Mouse (Mus musculus) midbrain, postnatal 0 days (tissue): ENCODE data around the gene Etv2. TPM values are rescaled to one million over a fixed set of nuclear protein-coding genes. Genes with fewer than 3 reads are reported as not detected.

Experiments
- ATAC-seq: fragments of 200-750 bp; cut with Nextera tagmentation; 2 replicates; pipeline ENCODE4 v1.8.0; 2017; ENCODE audit warnings: moderate number of reproducible peaks, mild to moderate bottlenecking, moderate TSS enrichment, moderate library complexity; ENCODE audit not compliant: low FRiP score
- DNase-seq: peaks from one replicate; pipeline ENCODE4 v3.0.0-alpha.2; 2015; ENCODE audit warnings: low spot score
- H3K27ac ChIP-seq: fragments of 300-500 bp; sonication (generic); 2 replicates; pipeline ENCODE4 v1.5.1; 2014; ENCODE audit warnings: low read depth, mild to moderate bottlenecking, low read length, mixed read lengths
- H3K27me3 ChIP-seq: fragments of 300-500 bp; sonication (generic); 2 replicates; pipeline ENCODE4 v1.6.1; 2014; ENCODE audit warnings: low read length, control low read depth, mixed read lengths; ENCODE audit not compliant: insufficient read depth
- H3K36me3 ChIP-seq: fragments of 300-500 bp; sonication (generic); 2 replicates; pipeline ENCODE4 v1.6.1; 2014; ENCODE audit warnings: low read length, control low read depth, mixed read lengths; ENCODE audit not compliant: insufficient read depth
- H3K4me1 ChIP-seq: fragments of 300-500 bp; sonication (generic); 2 replicates; pipeline ENCODE4 v1.6.1; 2014; ENCODE audit warnings: mild to moderate bottlenecking, control low read depth, antibody characterized with exemption, low read length, mixed read lengths; ENCODE audit not compliant: insufficient read depth
- H3K4me2 ChIP-seq: fragments of 300-500 bp; sonication (generic); 2 replicates; pipeline ENCODE4 v1.6.1; 2014; ENCODE audit warnings: low read depth, mild to moderate bottlenecking, low read length, mixed read lengths; ENCODE audit not compliant: poor library complexity, severe bottlenecking
- H3K4me3 ChIP-seq: fragments of 300-500 bp; sonication (generic); 2 replicates; pipeline ENCODE4 v1.5.1; 2014; ENCODE audit warnings: low read depth, mild to moderate bottlenecking, low read length, moderate library complexity
- H3K9ac ChIP-seq: fragments of 300-500 bp; sonication (generic); replicated peaks from 2 replicates; pipeline ENCODE4 v1.6.1; 2014; ENCODE audit warnings: mild to moderate bottlenecking, low read length, moderate library complexity, mixed read lengths; ENCODE audit not compliant: poor library complexity, severe bottlenecking
- H3K9me3 ChIP-seq: fragments of 300-500 bp; sonication (generic); 2 replicates; pipeline ENCODE4 v1.6.1; 2016; ENCODE audit warnings: low read length, control low read depth
- CTCF ChIP-seq: IDR thresholded peaks from 2 replicates; pipeline ENCODE4 v1.5.1; 2016; ENCODE audit warnings: antibody characterized with exemption, mild to moderate bottlenecking
- WGBS: fragments of 180-500 bp; shearing (Covaris S2); extraction: QIAGEN DNeasy Blood & Tissue Kit; methylation state at CpG from one replicate; pipeline ENCODE4 v1.1.7; 2014; 5-methylcytosine and 5-hydroxymethylcytosine counted together
- polyA plus RNA-seq: library from polyadenylated mRNA; unstranded; fragments of >200 nt; fragmentation: Nextera tagmentation; extraction: Ambion mirVana; gene quantifications from 2 replicates; pipeline ENCODE4 v1.2.1, GENCODE M21; 2015
- total RNA-seq: library from RNA; depleted of rRNA; stranded (reverse); fragments of >200 nt; gene quantifications from 2 replicates; pipeline ENCODE4 v1.2.3, GENCODE M21; 2014

The Etv2 gene
- total and polyA plus RNA-seq, 2 experiments from 2014 or later = 0.15 TPM; not detected in 1

GRCm38 (mm10) chr7:30599933-30600353, 35.7 kb downstream of the Etv2 start:
- no peak for TF ChIP-seq CTCF
- Histone ChIP-seq H3K36me3 (no peaks in the 10 kb centered on the region), H3K4me1 (no peaks in the 10 kb centered on the region), H3K4me3 (0 out of 2 replicates have a peak overlapping the region, but pooled peaks have one; percentile 5), H3K9me3 (no peaks in the 10 kb centered on the region), H3K9ac (no peak overlapping the region), H3K27me3 (no peaks in the 10 kb centered on the region), H3K4me2 (peak overlapping the region; percentile 29), H3K27ac (no peak overlapping the region)
- ATAC-seq (peak; percentile 97), DNase-seq (peak; percentile 96)
- WGBS = 1% methylated on average over 16 of the region's 16 CpGs

GRCm38 (mm10) chr7:30598786-30599185, 36.9 kb downstream of the Etv2 start, which contains the start of gene Zbtb32:
Zbtb32 (minus strand) TSS chr7:30598909.
- no peaks in the 10 kb centered on the region for H3K36me3 ChIP-seq
- TF ChIP-seq CTCF = no peak
- H3K9ac ChIP-seq = no peak within 1 kb of the TSS
- peak within 1 kb of the TSS; percentile 29; the same call in 1 of the 2 replicates for H3K4me2 ChIP-seq
- H3K27me3 ChIP-seq = no peaks in the 10 kb centered on the region
- DNase-seq = no peak
- WGBS = 95% methylated on average over 12 of the region's 12 CpGs
- no peak within 1 kb of the TSS for H3K4me3 ChIP-seq
- no peak within 1 kb of the TSS for H3K27ac ChIP-seq
- no peaks in the 10 kb centered on the region for H3K4me1 ChIP-seq
- no peaks in the 10 kb centered on the region for H3K9me3 ChIP-seq
- ATAC-seq = no peak

- H3K36me3 ChIP-seq = no peaks in the 10 kb centered on the region
- H3K4me2 ChIP-seq = no peak overlapping the region
- DNase-seq (no peak), ATAC-seq (no peak)
- H3K4me1 ChIP-seq = no peaks in the 10 kb centered on the region
- 68% methylated on average over 5 of the region's 5 CpGs for WGBS
- no peak for TF ChIP-seq CTCF
- H3K27me3 ChIP-seq = no peaks in the 10 kb centered on the region
- no peak overlapping the region for H3K27ac ChIP-seq
- no peak overlapping the region for H3K9ac ChIP-seq
- no peaks in the 10 kb centered on the region for H3K9me3 ChIP-seq
- no peak overlapping the region for H3K4me3 ChIP-seq
These were observed 38.8 kb downstream of the Etv2 start for GRCm38 (mm10) chr7:30596811-30597210.

- Histone ChIP-seq H3K27me3 (no peaks in the 10 kb centered on the region), H3K9me3 (no peaks in the 10 kb centered on the region), H3K4me2 (no peak overlapping the region), H3K9ac (no peak overlapping the region), H3K27ac (no peak overlapping the region), H3K4me1 (no peaks in the 10 kb centered on the region), H3K4me3 (no peak overlapping the region), H3K36me3 (no peaks in the 10 kb centered on the region)
- DNase-seq (no peak), ATAC-seq (no peak)
- 86% methylated on average over 5 of the region's 5 CpGs for WGBS
- TF ChIP-seq CTCF = no peak
These were observed 39.6 kb downstream of the Etv2 start for GRCm38 (mm10) chr7:30596093-30596492.

GRCm38 (mm10) chr7:30594510-30595024, 41.1 kb downstream of the Etv2 start:
- 72% methylated on average over 3 of the region's 4 CpGs for WGBS
- H3K9ac ChIP-seq = no peak overlapping the region
- no peak for TF ChIP-seq CTCF
- H3K27ac ChIP-seq = no peak overlapping the region
- ATAC-seq (no peak), DNase-seq (no peak)
- H3K4me1 ChIP-seq = no peaks in the 10 kb centered on the region
- no peaks in the 10 kb centered on the region for H3K9me3 ChIP-seq
- H3K36me3 ChIP-seq = no peaks in the 10 kb centered on the region
- H3K4me2 ChIP-seq = no peak overlapping the region
- no peak overlapping the region for H3K4me3 ChIP-seq
- no peaks in the 10 kb centered on the region for H3K27me3 ChIP-seq

GRCm38 (mm10) chr7:30593579-30594509, 41.8 kb downstream of the Etv2 start:
- H3K4me3 ChIP-seq = no peak overlapping the region
- DNase-seq (no peak), ATAC-seq (no peak)
- no peaks in the 10 kb centered on the region for H3K9me3 ChIP-seq
- H3K27me3 ChIP-seq = no peaks in the 10 kb centered on the region
- 65% methylated on average over 10 of the region's 10 CpGs for WGBS
- no peaks in the 10 kb centered on the region for H3K4me1 ChIP-seq
- no peak overlapping the region for H3K9ac ChIP-seq
- no peaks in the 10 kb centered on the region for H3K36me3 ChIP-seq
- no peak overlapping the region for H3K4me2 ChIP-seq
- no peak for TF ChIP-seq CTCF
- H3K27ac ChIP-seq = no peak overlapping the region
